In the genomic region with DNA sequence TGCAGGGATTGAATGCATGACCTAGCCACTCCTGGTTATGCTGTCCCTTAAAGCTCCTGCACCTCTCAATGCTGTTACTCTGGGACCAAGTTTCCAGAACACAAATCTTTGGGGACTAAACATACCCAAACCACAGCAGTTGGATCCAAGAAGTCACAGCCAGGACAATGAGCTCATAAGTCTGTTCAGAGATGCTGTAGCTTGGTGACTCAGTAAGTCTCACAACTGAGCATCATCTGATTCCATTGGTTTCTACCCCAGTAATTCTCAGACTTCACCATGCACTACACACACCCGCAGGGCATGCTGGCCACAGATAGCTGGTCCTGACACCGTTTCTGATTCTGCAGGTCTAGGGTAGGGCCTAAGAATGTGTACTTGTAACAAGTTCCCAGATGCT, we compare ENCODE assay signal across 26 mouse cellular contexts.
A peak's percentile ranks its signal among the peaks of the same experiment; 100 is the strongest.
DNase-seq lines count a peak whose midpoint lies in the region; ATAC-seq and TF ChIP-seq lines count a peak whose summit lies in the region.
"Had no signal": no experiment of that assay in that cellular context is flagged by ENCODE, and none has a peak within 500 bp of the region (broad histone marks: within the 10 kb centered on the region; RNA-seq: fewer than 3 reads in every experiment).

No protein-coding gene starts in this region.

- TF ChIP-seq EP300 in liver, postnatal 0 days (IDR thresholded peaks at IDR 0.05; ENCODE audit: low read depth): no peak

- no peak for ATAC-seq in liver, embryonic 11.5 days (replicated peaks; ENCODE audit: low FRiP score)
- no peak for ATAC-seq in liver, postnatal 0 days
- ATAC-seq: forebrain, embryonic 15.5 days; intestine, embryonic 15.5 days had no signal

- no peak for TF ChIP-seq POLR2A in embryonic fibroblast, embryonic 13.5 days (IDR thresholded peaks at IDR 0.05; ENCODE audit: low read depth, low read length)

- H3K9ac ChIP-seq in liver, embryonic 11.5 days (ENCODE audit: low read depth, low read length): no peak overlapping the region
- no peak overlapping the region for H3K9ac ChIP-seq in liver, postnatal 0 days (replicated peaks)
- H3K9ac ChIP-seq: embryonic facial prominence, embryonic 12.5 days; embryonic facial prominence, embryonic 15.5 days; forebrain, embryonic 12.5 days; forebrain, embryonic 15.5 days; hindbrain, embryonic 12.5 days; hindbrain, embryonic 15.5 days; intestine, embryonic 15.5 days had no signal

- H3K27ac ChIP-seq in liver, embryonic 11.5 days (ENCODE audit: low read depth, low read length): no peak overlapping the region
- H3K27ac ChIP-seq in liver, postnatal 0 days (ENCODE audit: low read depth): no peak overlapping the region
- H3K27ac ChIP-seq in embryonic fibroblast, embryonic 13.5 days (ENCODE audit: insufficient read depth, low read length): peak overlapping the region; percentile 71; the same call in 1 of the 2 replicates
- H3K27ac ChIP-seq: embryonic facial prominence, embryonic 12.5 days; embryonic facial prominence, embryonic 15.5 days; forebrain, embryonic 12.5 days; forebrain, embryonic 15.5 days; hindbrain, embryonic 12.5 days; hindbrain, embryonic 15.5 days; intestine, embryonic 15.5 days had no signal

- DNase-seq in liver, embryonic 11.5 days (ENCODE audit: low spot score): peak; percentile 14
- DNase-seq in liver, postnatal 0 days: no peak
- DNase-seq in 3T3-L1 (ENCODE audit: low read depth, low spot score): peak; percentile 77
- DNase-seq in natural killer cell, adult 2 months (ENCODE audit: low spot score in 2 of 2): no peak
- DNase-seq in right cerebral cortex, adult 2 months (ENCODE audit: low spot score in 2 of 2): no peak
- DNase-seq: adrenal gland, adult 2 months; adrenal gland, postnatal 14 days; B cell, adult 2 months; cerebellum, adult 11 months; cerebellum, adult 2 months; cerebellum, adult 9-11 months; cerebellum, postnatal 25 days; gastrocnemius, postnatal 36 days; heart, adult 18-20 months had no signal

- no peak overlapping the region for H3K4me3 ChIP-seq in liver, embryonic 11.5 days (ENCODE audit: low read depth, low read length)
- H3K4me3 ChIP-seq in liver, postnatal 0 days (ENCODE audit: low read depth, low read length): no peak overlapping the region
- H3K4me3 ChIP-seq in embryonic fibroblast, embryonic 13.5 days (ENCODE audit: insufficient read depth, low read length): no peak overlapping the region
- H3K4me3 ChIP-seq: embryonic facial prominence, embryonic 12.5 days; embryonic facial prominence, embryonic 15.5 days; erythroblast, embryonic 14.5 days; forebrain, embryonic 12.5 days; forebrain, embryonic 15.5 days; hindbrain, embryonic 12.5 days; hindbrain, embryonic 15.5 days; intestine, embryonic 15.5 days had no signal

- no peaks in the 10 kb centered on the region for H3K9me3 ChIP-seq in liver, embryonic 11.5 days (ENCODE audit: control insufficient read depth, low read length)
- no peaks in the 10 kb centered on the region for H3K9me3 ChIP-seq in liver, postnatal 0 days (ENCODE audit: low read length)
- H3K9me3 ChIP-seq: embryonic facial prominence, embryonic 12.5 days; embryonic facial prominence, embryonic 15.5 days; forebrain, embryonic 12.5 days; forebrain, embryonic 15.5 days; hindbrain, embryonic 12.5 days; hindbrain, embryonic 15.5 days; intestine, embryonic 15.5 days had no signal

- WGBS in liver, embryonic 11.5 days: 85% methylated on average over 2 of the region's 2 CpGs
- WGBS in liver, postnatal 0 days (ENCODE audit: insufficient replicate concordance): 70% methylated on average over 2 of the region's 2 CpGs

- no peaks in the 10 kb centered on the region for H3K27me3 ChIP-seq in liver, embryonic 11.5 days (replicated peaks; ENCODE audit: control insufficient read depth, insufficient read depth, low read length)
- no peaks in the 10 kb centered on the region for H3K27me3 ChIP-seq in liver, postnatal 0 days (ENCODE audit: insufficient read depth, low read length)
- H3K27me3 ChIP-seq: CH12.LX; embryonic facial prominence, embryonic 12.5 days; embryonic facial prominence, embryonic 15.5 days; forebrain, embryonic 12.5 days; forebrain, embryonic 15.5 days; hindbrain, embryonic 12.5 days; hindbrain, embryonic 15.5 days; intestine, embryonic 15.5 days had no signal

- H3K4me2 ChIP-seq in liver, embryonic 11.5 days: no peak overlapping the region
- no peak overlapping the region for H3K4me2 ChIP-seq in liver, postnatal 0 days (ENCODE audit: low read depth, low read length)
- H3K4me2 ChIP-seq: embryonic facial prominence, embryonic 12.5 days; embryonic facial prominence, embryonic 15.5 days; forebrain, embryonic 12.5 days; forebrain, embryonic 15.5 days; heart, embryonic 11.5 days; hindbrain, embryonic 12.5 days; hindbrain, embryonic 15.5 days; intestine, embryonic 15.5 days had no signal

- H3K36me3 ChIP-seq in liver, embryonic 11.5 days (ENCODE audit: control insufficient read depth, insufficient read depth, low read length): no peaks in the 10 kb centered on the region
- H3K36me3 ChIP-seq in liver, postnatal 0 days (replicated peaks; ENCODE audit: insufficient read depth, low read length): no peaks in the 10 kb centered on the region
- H3K36me3 ChIP-seq: embryonic facial prominence, embryonic 12.5 days; embryonic facial prominence, embryonic 15.5 days; forebrain, embryonic 12.5 days; forebrain, embryonic 15.5 days; G1E; hindbrain, embryonic 12.5 days; hindbrain, embryonic 15.5 days; intestine, embryonic 15.5 days had no signal

- no peaks in the 10 kb centered on the region for H3K4me1 ChIP-seq in liver, embryonic 11.5 days (replicated peaks; ENCODE audit: control insufficient read depth, insufficient read depth, low read length)
- peaks cover 3% of the 10 kb centered on the region; the same call in 1 of the 2 replicates for H3K4me1 ChIP-seq in liver, postnatal 0 days (ENCODE audit: insufficient read depth)
- peaks cover 18% of the 10 kb centered on the region for H3K4me1 ChIP-seq in embryonic fibroblast, embryonic 13.5 days (ENCODE audit: control insufficient read depth, insufficient read depth, low read length)
- H3K4me1 ChIP-seq: forebrain, embryonic 12.5 days; hindbrain, embryonic 12.5 days; intestine, embryonic 15.5 days had no signal

- TF ChIP-seq CTCF in liver, postnatal 0 days (IDR thresholded peaks at IDR 0.05; ENCODE audit: low read depth): no peak
- TF ChIP-seq CTCF in embryonic fibroblast, embryonic 13.5 days (IDR thresholded peaks at IDR 0.05; ENCODE audit: borderline replicate concordance, insufficient read depth, low read length): no peak

Comparison
In these comparisons a context has a peak if more than half of its experiments do, and no peak if none do; other contexts are left out.
1. DNase-seq: peak in liver, embryonic 11.5 days (single experiment) and 3T3-L1 (single experiment); none in liver, postnatal 0 days (single experiment), natural killer cell, adult 2 months (0 of 2) and right cerebral cortex, adult 2 months (0 of 2).